13 mouse cellular contexts compared by ENCODE assay signal in genomic region chr17:42753791-42754190, GRCm38 (mm10). TPM values are rescaled to one million over a fixed set of nuclear protein-coding genes. Genes with fewer than 3 reads are reported as not detected.
"Had no signal": no experiment of that assay in that cellular context is flagged by ENCODE, and none has a peak within 500 bp of the region (broad histone marks: within the 10 kb centered on the region; RNA-seq: fewer than 3 reads in every experiment).

No protein-coding gene starts in this region.

- H3K9me3 ChIP-seq: hindbrain, embryonic 15.5 days; limb, embryonic 10.5 days; liver, embryonic 12.5 days; midbrain, embryonic 10.5 days; neural tube, embryonic 15.5 days had no signal

- H3K9ac ChIP-seq: hindbrain, embryonic 15.5 days; liver, embryonic 12.5 days; neural tube, embryonic 15.5 days had no signal

- H3K4me3 ChIP-seq: hindbrain, embryonic 15.5 days; left cerebral cortex, adult 2 months; limb, embryonic 10.5 days; liver, embryonic 12.5 days; midbrain, embryonic 10.5 days; myocyte; neural tube, embryonic 15.5 days had no signal

- H3K4me2 ChIP-seq: hindbrain, embryonic 15.5 days; liver, embryonic 12.5 days; neural tube, embryonic 15.5 days had no signal

- H3K27me3 ChIP-seq: hindbrain, embryonic 15.5 days; liver, embryonic 12.5 days; neural tube, embryonic 15.5 days had no signal

- ATAC-seq: liver, embryonic 12.5 days had no signal

- H3K27ac ChIP-seq: hindbrain, embryonic 15.5 days; left cerebral cortex, adult 2 months; limb, embryonic 10.5 days; liver, embryonic 12.5 days; midbrain, embryonic 10.5 days; neural tube, embryonic 15.5 days; stomach, postnatal 0 days had no signal

- DNase-seq: midbrain, embryonic 14.5 days; right cerebral cortex, adult 18-20 months; right cerebral cortex, postnatal 25 days had no signal

- H3K4me1 ChIP-seq: hindbrain, embryonic 15.5 days; limb, embryonic 10.5 days; liver, embryonic 12.5 days; midbrain, embryonic 10.5 days; neural tube, embryonic 15.5 days had no signal

- H3K36me3 ChIP-seq: hindbrain, embryonic 15.5 days; limb, embryonic 10.5 days; liver, embryonic 12.5 days; midbrain, embryonic 10.5 days; neural tube, embryonic 15.5 days had no signal

RNA-seq across cellular contexts. Expression of gene Adgrf2, which starts 11.8 kb away (rescaled TPM):
- polyA plus RNA-seq: intestine, embryonic 16.5 days; limb, embryonic 10.5 days; liver, embryonic 12.5 days; liver, embryonic 16.5 days had no signal
